Mouse (Mus musculus) small intestine, adult 2 months (tissue): ENCODE measurements around the gene Prl7b1.

Experiments
- CTCF ChIP-seq: fragments of 200-500 bp; IDR thresholded peaks from 2 replicates; pipeline ENCODE4 v1.5.1; 2012; ENCODE audit warnings: low read depth, mild to moderate bottlenecking, control low read depth, inconsistent platforms, low read length, moderate library complexity, mixed read lengths; ENCODE audit not compliant: insufficient replicate concordance, insufficient read length; ENCODE audit errors: extremely low read depth
- POLR2A ChIP-seq: fragments of 200-500 bp; IDR thresholded peaks from 2 replicates; pipeline ENCODE4 v1.6.1; 2012; ENCODE audit warnings: low read depth, mild to moderate bottlenecking, control low read depth, inconsistent platforms, low read length, moderate library complexity

DNA sequence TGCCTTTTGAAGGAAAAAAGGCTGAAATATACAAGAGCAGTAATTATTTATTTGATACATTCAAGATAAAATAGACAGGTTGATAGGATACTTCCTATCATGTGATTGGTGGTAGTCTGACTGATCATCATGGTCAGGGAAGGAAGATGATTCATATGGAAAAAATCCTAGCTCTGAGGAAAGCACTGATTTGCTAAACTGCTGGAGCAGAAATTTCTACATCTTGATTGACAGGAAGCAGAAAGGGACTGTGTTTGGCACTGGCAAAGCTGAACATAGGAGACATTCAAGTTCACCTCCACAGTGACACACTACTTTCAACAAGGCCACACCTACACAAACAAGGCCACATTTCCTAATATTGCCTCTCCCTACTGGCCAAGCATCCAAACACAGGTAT is 57.0 kb downstream of the Prl7b1 start:
- TF ChIP-seq POLR2A (no peak), CTCF (no peak)
